Mouse (Mus musculus): ENCODE data around the gene Pax3.

The Pax3 gene

GRCm38 (mm10) chr1:78196751-78197311 lies at the start of gene Pax3:
TSS of gene Pax3 (minus strand) at chr1:78197134.
- DNase-seq = no peak

- no peak for DNase-seq
Observed at GRCm38 (mm10) chr1:78234306-78234705, 37.4 kb upstream of the Pax3 start.

GRCm38 (mm10) chr1:78231901-78232546 lies 35.1 kb upstream of the Pax3 start:
- no peak for DNase-seq

DNA sequence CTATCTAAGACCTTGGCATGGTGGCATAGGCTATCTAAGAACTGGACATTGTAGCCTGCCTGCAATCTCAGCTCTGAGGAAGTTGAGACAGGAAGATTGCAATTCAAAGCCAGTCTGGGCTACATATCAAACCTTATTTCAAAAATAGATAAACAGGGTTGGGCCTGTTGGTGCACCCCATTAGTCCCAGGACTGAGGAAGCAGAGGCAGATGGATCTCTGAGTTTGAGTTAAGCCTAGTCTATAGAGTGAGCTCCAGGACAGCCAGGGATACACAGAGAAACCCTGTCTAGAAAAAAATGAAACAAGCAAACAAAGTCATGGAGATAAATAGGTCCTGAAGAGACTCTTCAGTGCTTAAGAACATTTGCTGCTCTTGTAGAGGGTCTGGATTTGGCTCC lies 32.9 kb upstream of the Pax3 start:
- DNase-seq = no peak

GRCm38 (mm10) chr1:78228771-78229170 lies 31.8 kb upstream of the Pax3 start:
- no peak for DNase-seq

DNA sequence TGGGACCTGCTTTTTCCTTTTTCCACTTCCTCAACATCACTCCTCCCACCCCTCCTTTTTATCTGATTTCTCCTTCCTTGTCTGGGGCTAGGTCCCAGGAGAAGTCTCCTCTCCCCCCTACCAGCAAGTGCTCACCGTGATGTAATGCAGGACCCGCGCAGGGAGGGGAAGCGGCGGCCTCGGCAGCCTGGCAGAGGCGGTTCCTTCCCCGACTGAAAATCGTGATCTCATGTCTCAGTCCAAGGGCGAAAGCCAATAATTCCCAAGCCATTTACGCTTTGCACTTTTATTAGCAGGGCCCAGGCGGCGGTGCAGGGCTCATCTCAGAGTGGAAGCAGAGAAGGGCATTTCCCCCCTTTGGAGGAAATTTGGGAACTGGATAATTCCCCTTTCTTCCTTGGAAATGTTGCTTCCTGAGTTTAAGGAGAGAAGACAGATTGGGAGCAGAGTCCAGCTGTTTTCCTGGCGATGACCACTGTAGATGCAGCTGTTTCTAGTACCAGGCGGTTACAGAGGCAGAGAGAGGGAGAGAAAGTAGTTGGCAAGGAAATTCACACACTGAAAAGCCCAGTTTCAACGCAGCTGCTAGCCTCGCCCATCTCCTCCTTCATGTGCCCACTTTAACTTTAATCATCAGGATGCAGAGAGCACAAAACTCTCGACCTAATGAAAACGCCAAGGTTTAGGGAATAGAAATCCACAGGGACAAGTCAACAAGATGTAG lies 21.3 kb upstream of the Pax3 start:
- DNase-seq = no peak

- DNase-seq = no peak
Observed at GRCm38 (mm10) chr1:78217151-78218034, 20.5 kb upstream of the Pax3 start.

- no peak for DNase-seq
Observed at GRCm38 (mm10) chr1:78216509-78217141, 19.7 kb upstream of the Pax3 start.

DNA sequence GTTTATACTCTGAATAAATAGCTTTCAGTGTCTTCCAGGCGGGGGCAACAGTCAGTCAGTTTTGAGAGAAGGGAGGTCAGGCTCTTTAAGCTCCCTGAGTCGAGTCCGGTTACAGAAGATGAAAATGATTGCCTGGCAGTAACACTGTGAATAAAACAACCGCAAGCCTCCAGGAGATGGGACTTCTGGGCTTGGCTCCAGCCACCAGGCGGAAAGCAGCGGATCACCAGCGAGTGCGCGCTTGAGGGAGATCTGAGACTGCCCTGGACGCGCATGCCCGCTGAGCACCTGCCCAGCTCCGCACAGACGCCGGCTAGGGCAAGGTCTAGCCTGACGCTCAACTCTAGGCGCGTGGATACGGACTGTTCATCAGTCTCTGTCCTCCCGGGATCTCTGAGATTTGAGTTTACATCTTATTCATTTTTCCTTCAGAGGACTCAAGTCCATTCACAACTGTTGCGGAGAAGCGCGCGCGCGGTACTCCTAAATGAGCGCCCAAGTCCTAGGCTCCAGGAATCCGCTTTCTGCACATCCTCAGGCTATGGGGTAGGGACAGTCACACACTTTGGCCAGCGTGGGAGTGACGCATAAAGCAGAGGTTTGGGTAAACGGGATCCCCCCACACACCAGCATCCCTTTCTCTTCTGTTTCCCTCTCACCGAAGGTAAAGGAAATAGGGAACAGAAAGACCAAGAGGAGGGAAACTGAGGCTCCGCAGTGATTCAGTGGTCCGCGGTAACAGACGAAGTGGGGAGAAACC lies 19.0 kb upstream of the Pax3 start:
- no peak for DNase-seq

DNA sequence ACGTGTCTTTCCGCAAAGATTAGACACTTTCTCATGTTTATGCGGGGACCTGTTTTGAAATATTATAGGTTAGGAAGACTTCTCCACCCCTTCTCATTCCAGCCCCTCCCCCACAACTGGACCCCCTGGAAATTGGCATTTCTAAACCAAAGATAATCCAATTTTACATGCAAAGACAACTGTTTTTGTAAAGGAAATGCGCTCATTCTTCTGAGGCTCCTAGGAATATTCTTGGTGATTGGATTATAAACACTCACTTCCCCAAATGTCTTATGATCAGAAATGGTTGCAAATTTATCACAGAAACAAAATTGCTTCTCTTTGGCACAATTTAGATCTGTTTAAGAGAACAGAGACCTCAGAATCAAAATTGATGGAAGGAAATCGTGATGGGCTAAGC lies 14.1 kb upstream of the Pax3 start:
- DNase-seq = no peak

DNA sequence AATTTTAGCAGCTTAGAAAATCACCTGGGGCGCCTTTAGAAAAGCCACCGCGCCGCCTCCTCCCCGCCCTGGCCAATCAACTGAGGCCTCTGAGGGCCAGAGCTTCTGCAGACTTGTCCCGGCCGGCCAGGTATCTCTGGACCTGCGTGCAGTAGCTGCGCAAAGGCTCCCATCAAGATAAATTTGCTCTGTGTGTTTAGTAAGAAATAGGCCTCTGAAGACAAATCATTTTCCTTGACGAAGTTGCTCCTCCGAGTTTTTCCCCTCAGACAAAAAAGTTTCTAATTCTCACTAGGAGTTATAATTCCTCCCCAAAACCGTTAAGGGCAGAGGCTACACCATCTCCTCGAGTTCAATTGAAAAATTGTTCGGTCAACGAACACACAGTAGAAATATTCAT lies 13.6 kb upstream of the Pax3 start:
- DNase-seq = no peak

GRCm38 (mm10) chr1:78208281-78208814 lies 11.4 kb upstream of the Pax3 start:
- DNase-seq = no peak

DNA sequence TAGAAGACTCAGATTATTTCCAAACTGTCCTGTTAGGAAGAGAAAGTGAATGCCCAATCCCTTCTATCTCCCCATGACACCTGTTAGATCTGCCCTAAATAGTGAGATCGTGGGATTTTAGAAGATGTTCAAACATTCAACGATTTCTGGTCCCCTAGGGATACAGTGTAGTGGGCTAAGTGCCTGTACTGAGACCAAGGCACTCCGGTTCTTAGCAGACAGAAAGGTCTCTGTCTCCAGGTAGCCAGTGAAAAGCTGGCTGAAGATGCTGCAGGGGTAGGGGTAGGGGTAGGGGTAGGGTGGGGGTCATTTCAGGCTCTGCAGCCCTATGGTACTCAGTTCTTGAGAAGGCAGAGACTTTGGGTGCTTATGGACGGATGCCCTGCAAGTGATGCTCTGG lies 7.4 kb upstream of the Pax3 start:
- DNase-seq = no peak

- DNase-seq = no peak
Observed at GRCm38 (mm10) chr1:78203622-78204211, 6.8 kb upstream of the Pax3 start.

- no peak for DNase-seq
Observed at GRCm38 (mm10) chr1:78203086-78203614, 6.2 kb upstream of the Pax3 start.

DNA sequence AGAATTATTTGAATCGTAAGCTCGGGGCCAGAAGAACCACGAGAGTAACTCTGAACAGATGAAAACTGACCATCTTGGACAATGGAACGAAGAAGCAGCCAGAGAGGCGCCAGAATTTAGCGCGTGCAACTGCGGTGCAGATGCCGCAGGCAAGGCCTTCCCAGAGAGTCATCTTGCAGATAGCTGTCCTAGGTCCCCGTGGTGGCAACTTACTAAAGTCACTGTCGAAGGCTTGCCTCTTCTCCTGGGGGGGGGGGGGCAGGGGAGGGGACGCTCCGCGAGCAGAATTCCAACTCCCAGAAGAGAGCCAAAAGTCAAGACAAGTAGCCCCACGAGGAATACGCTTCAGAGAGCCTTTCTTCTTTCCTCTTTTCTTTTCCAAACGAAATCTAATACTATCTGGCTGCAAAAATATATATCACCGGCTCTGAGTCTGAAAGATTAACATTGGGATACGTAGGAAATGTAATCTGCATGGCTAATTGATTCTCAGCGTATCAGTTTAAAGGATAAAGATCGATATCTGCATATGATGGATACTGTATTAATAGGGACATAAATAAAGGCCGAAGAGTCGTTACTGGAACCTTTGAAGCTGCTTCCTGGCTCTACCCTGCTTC lies 5.6 kb upstream of the Pax3 start:
- no peak for DNase-seq

- no peak for DNase-seq
Observed at GRCm38 (mm10) chr1:78201251-78202010, 4.5 kb upstream of the Pax3 start.

GRCm38 (mm10) chr1:78200191-78200590 lies 3.3 kb upstream of the Pax3 start:
- DNase-seq = no peak

DNA sequence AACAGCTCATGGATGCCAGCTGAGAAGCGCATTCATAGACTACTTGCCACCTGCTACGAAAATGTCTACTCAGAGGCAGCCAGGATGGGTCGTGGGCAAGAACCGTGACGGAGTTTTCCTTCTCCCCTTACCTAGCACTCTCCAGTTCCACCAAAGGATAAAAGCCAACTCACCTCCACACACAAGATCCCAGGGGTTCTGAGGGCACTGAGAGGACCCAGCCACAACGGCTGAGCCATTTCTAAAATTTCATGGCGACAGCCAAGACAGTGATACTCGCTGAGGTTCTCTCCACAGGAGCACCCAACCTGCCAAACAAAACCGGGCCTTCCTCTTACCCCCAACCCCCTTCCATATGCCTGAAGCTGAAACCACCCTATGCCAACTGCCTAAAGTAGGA lies 2.3 kb upstream of the Pax3 start:
- no peak for DNase-seq

Measured in thymus, adult 18-20 months (tissue).